Mouse (Mus musculus) heart, embryonic 15.5 days (tissue): ENCODE data around the gene Pnpla1. TPM values are rescaled to one million over a fixed set of nuclear protein-coding genes. Genes with fewer than 3 reads are reported as not detected.

Experiments used
- ATAC-seq: fragments of 200-750 bp; cut with Nextera tagmentation; replicated peaks from 2 replicates; pipeline ENCODE4 v1.8.0; 2017; ENCODE audit warnings: low read depth, moderate TSS enrichment; ENCODE audit not compliant: insufficient number of reproducible peaks, insufficient read depth, low FRiP score
- H3K27ac ChIP-seq: fragments of 300-500 bp; sonication (generic); 2 replicates; pipeline ENCODE4 v1.5.1; 2015; ENCODE audit warnings: mild to moderate bottlenecking, inconsistent platforms
- H3K27me3 ChIP-seq: fragments of 300-500 bp; sonication (generic); 2 replicates; pipeline ENCODE4 v1.6.1; 2015; ENCODE audit warnings: inconsistent platforms
- H3K36me3 ChIP-seq: fragments of 300-500 bp; sonication (generic); 2 replicates; pipeline ENCODE4 v1.6.1; 2015; ENCODE audit warnings: mild to moderate bottlenecking, inconsistent platforms
- H3K4me1 ChIP-seq: fragments of 300-500 bp; sonication (generic); replicated peaks from 2 replicates; pipeline ENCODE4 v1.6.1; 2015; ENCODE audit warnings: inconsistent platforms
- H3K4me2 ChIP-seq: fragments of 300-500 bp; sonication (generic); 2 replicates; pipeline ENCODE4 v1.6.1; 2015; ENCODE audit warnings: inconsistent platforms, mild to moderate bottlenecking, moderate library complexity
- H3K4me3 ChIP-seq: fragments of 300-500 bp; sonication (generic); 2 replicates; pipeline ENCODE4 v1.5.1; 2015; ENCODE audit warnings: mild to moderate bottlenecking, inconsistent platforms
- H3K9ac ChIP-seq: fragments of 300-500 bp; sonication (generic); 2 replicates; pipeline ENCODE4 v1.6.1; 2015; ENCODE audit warnings: mild to moderate bottlenecking, inconsistent platforms
- H3K9me3 ChIP-seq: fragments of 300-500 bp; sonication (generic); replicated peaks from 2 replicates; pipeline ENCODE4 v1.6.1; 2016; ENCODE audit warnings: inconsistent platforms
- WGBS: fragments of 180-500 bp; shearing (Covaris S2); methylation state at CpG from one replicate; pipeline ENCODE4 v1.1.7; 2015; ENCODE audit warnings: mixed read lengths; 5-methylcytosine and 5-hydroxymethylcytosine counted together
- polyA plus RNA-seq: library from polyadenylated mRNA; unstranded; fragments of >200 nt; fragmentation: Nextera tagmentation; extraction: Ambion mirVana; gene quantifications from 2 replicates; pipeline ENCODE4 v1.2.1, GENCODE M21; 2015

The Pnpla1 gene
- polyA plus RNA-seq, 1 experiment from 2014 or later, result not detected

- no peak overlapping the region for H3K9ac ChIP-seq
- peaks cover 21% of the 10 kb centered on the region for H3K4me1 ChIP-seq
- H3K4me3 ChIP-seq, result no peak overlapping the region
- ATAC-seq, result no peak
- no peaks in the 10 kb centered on the region for H3K9me3 ChIP-seq
- H3K36me3 ChIP-seq, result no peaks in the 10 kb centered on the region
- no peak overlapping the region for H3K4me2 ChIP-seq
- 42% methylated on average over 15 of the region's 15 CpGs for whole genome bisulfite sequencing
- H3K27me3 ChIP-seq, result no peaks in the 10 kb centered on the region
- H3K27ac ChIP-seq, result no peak overlapping the region; the same call in 1 of the 2 replicates
Measured at GRCm38 (mm10) chr17:28926866-28927635, 68.8 kb downstream of the Pnpla1 start.

GRCm38 (mm10) chr17:28928004-28928403 is 69.8 kb downstream of the Pnpla1 start:
- no peak overlapping the region for H3K4me3 ChIP-seq
- no peaks in the 10 kb centered on the region for H3K9me3 ChIP-seq
- no peaks in the 10 kb centered on the region for H3K27me3 ChIP-seq
- no peak for ATAC-seq
- no peak overlapping the region for H3K4me2 ChIP-seq
- no peak overlapping the region for H3K9ac ChIP-seq
- no peak overlapping the region for H3K27ac ChIP-seq
- H3K36me3 ChIP-seq, result no peaks in the 10 kb centered on the region
- peaks cover 21% of the 10 kb centered on the region for H3K4me1 ChIP-seq
- 66% methylated on average over 9 of the region's 9 CpGs for WGBS

GRCm38 (mm10) chr17:28929369-28929768 is 71.2 kb downstream of the Pnpla1 start:
- Histone ChIP-seq H3K27ac (no peak overlapping the region), H3K4me3 (no peak overlapping the region), H3K9ac (no peak overlapping the region), H3K9me3 (no peaks in the 10 kb centered on the region), H3K4me2 (no peak overlapping the region), H3K4me1 (peaks cover 21% of the 10 kb centered on the region), H3K36me3 (no peaks in the 10 kb centered on the region), H3K27me3 (no peaks in the 10 kb centered on the region)
- whole genome bisulfite sequencing, result 90% methylated on average over 4 of the region's 4 CpGs
- no peak for ATAC-seq

- Histone ChIP-seq H3K4me1 (peaks cover 21% of the 10 kb centered on the region), H3K9ac (no peak overlapping the region), H3K4me3 (peak overlapping the region; percentile 29), H3K27me3 (no peaks in the 10 kb centered on the region), H3K4me2 (peak overlapping the region; percentile 52), H3K9me3 (no peaks in the 10 kb centered on the region), H3K36me3 (no peaks in the 10 kb centered on the region), H3K27ac (peak overlapping the region; percentile 90)
- ATAC-seq, result peak; percentile 90
- 7% methylated on average over 14 of the region's 14 CpGs for WGBS
Measured at GRCm38 (mm10) chr17:28930392-28931074, 72.3 kb downstream of the Pnpla1 start.

GRCm38 (mm10) chr17:28931436-28932211 is 73.4 kb downstream of the Pnpla1 start:
- Histone ChIP-seq H3K4me3 (no peak overlapping the region), H3K9ac (no peak overlapping the region), H3K4me2 (no peak overlapping the region), H3K27me3 (no peaks in the 10 kb centered on the region), H3K36me3 (no peaks in the 10 kb centered on the region), H3K4me1 (peaks cover 19% of the 10 kb centered on the region), H3K27ac (peak overlapping the region; percentile 90), H3K9me3 (no peaks in the 10 kb centered on the region)
- ATAC-seq, result no peak
- 85% methylated on average over 18 of the region's 18 CpGs for WGBS

GRCm38 (mm10) chr17:28932274-28932673 is 74.1 kb downstream of the Pnpla1 start:
- H3K36me3 ChIP-seq, result no peaks in the 10 kb centered on the region
- H3K4me2 ChIP-seq, result no peak overlapping the region
- H3K4me3 ChIP-seq, result no peak overlapping the region
- no peaks in the 10 kb centered on the region for H3K27me3 ChIP-seq
- no peaks in the 10 kb centered on the region for H3K9me3 ChIP-seq
- H3K4me1 ChIP-seq, result peaks cover 17% of the 10 kb centered on the region
- no peak for ATAC-seq
- H3K9ac ChIP-seq, result no peak overlapping the region
- H3K27ac ChIP-seq, result no peak overlapping the region
- WGBS, result 92% methylated on average over 4 of the region's 4 CpGs

- Histone ChIP-seq H3K4me3 (no peak overlapping the region), H3K36me3 (no peaks in the 10 kb centered on the region), H3K9ac (no peak overlapping the region), H3K27ac (no peak overlapping the region), H3K4me2 (no peak overlapping the region), H3K27me3 (no peaks in the 10 kb centered on the region), H3K4me1 (peaks cover 17% of the 10 kb centered on the region), H3K9me3 (no peaks in the 10 kb centered on the region)
- 65% methylated on average over 19 of the region's 19 CpGs for WGBS
- ATAC-seq, result no peak
Measured at GRCm38 (mm10) chr17:28934120-28934916, 76.1 kb downstream of the Pnpla1 start.

GRCm38 (mm10) chr17:28936133-28936532 is 77.9 kb downstream of the Pnpla1 start:
- Histone ChIP-seq H3K36me3 (no peaks in the 10 kb centered on the region), H3K4me1 (peaks cover 3% of the 10 kb centered on the region; the same call in 1 of the 2 replicates), H3K4me2 (no peak overlapping the region), H3K27ac (no peak overlapping the region), H3K9me3 (no peaks in the 10 kb centered on the region), H3K4me3 (no peak overlapping the region), H3K9ac (no peak overlapping the region), H3K27me3 (no peaks in the 10 kb centered on the region)
- 84% methylated on average over 7 of the region's 7 CpGs for WGBS
- no peak for ATAC-seq

GRCm38 (mm10) chr17:28936622-28937345 is 78.6 kb downstream of the Pnpla1 start:
- WGBS, result 80% methylated on average over 10 of the region's 10 CpGs
- Histone ChIP-seq H3K27me3 (no peaks in the 10 kb centered on the region), H3K36me3 (no peaks in the 10 kb centered on the region), H3K9ac (no peak overlapping the region), H3K27ac (no peak overlapping the region), H3K4me3 (no peak overlapping the region), H3K9me3 (no peaks in the 10 kb centered on the region), H3K4me1 (no peaks in the 10 kb centered on the region), H3K4me2 (no peak overlapping the region)
- ATAC-seq, result no peak
